15 mouse cellular contexts compared by ENCODE assay signal in the genomic region with DNA sequence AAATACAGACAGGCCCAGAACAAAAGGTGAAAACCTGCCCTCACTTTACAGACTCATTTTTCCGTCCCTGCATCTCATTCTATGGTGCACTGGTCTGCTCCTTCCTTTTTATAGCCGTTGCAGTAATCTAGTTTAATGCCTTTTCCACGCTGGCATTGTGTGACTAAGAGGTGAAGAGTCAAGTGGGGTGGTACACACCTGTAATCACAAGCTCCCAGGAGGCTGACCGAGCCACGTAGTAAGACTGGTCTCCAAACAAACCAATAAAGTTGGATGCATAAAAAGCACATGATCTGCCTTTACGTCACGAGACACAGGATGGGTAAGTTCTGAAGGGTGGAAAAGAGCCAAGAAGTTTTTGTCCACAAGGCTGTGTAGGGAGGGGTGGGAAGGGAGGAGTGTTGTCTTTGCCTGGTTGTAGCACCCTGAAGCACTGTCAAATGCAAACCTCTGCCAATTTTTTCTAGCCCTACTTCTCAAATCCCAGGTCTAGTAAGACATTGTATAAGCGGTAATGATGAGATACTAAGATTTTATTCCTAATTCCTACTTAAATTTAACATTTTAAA. TPM values are rescaled to one million over a fixed set of nuclear protein-coding genes. Genes with fewer than 3 reads are reported as not detected.
A peak's percentile ranks its signal among the peaks of the same experiment; 100 is the strongest.
DNase-seq lines count a peak whose midpoint lies in the region; ATAC-seq and TF ChIP-seq lines count a peak whose summit lies in the region.
"Had no signal": no experiment of that assay in that cellular context is flagged by ENCODE, and none has a peak within 500 bp of the region (broad histone marks: within the 10 kb centered on the region; RNA-seq: fewer than 3 reads in every experiment).

No protein-coding gene starts in this region.

- H3K27me3 ChIP-seq in kidney, postnatal 0 days (ENCODE audit: insufficient read depth, low read length), result no peaks in the 10 kb centered on the region
- no peaks in the 10 kb centered on the region for H3K27me3 ChIP-seq in intestine, embryonic 16.5 days (replicated peaks; ENCODE audit: control insufficient read depth, insufficient read depth, low read length)
- H3K27me3 ChIP-seq: liver, embryonic 12.5 days; midbrain, embryonic 15.5 days had no signal

- DNase-seq in kidney, postnatal 0 days (ENCODE audit: low spot score), result peak; percentile 18
- no peak for DNase-seq in kidney, postnatal 10 days
- peak; percentile 33 to 35 for DNase-seq in urinary bladder, postnatal 36 days (ENCODE audit: low spot score in 2 of 2)
- no peak for DNase-seq in urinary bladder, postnatal 10 days (ENCODE audit: low spot score)
- DNase-seq in layer of hippocampus, postnatal 14 days (ENCODE audit: low spot score in 2 of 2), result no peak
- no peak for DNase-seq in gastrocnemius, adult 2 months
- DNase-seq: cerebellum, adult 9-10 months; heart, adult 18-20 months; left cerebral cortex, postnatal 4 days; retina, postnatal 1 day; thymus, adult 2 months had no signal

- ATAC-seq in kidney, postnatal 0 days (replicated peaks; ENCODE audit: low FRiP score, low read depth), result no peak; the same call in 1 of the 2 replicates
- ATAC-seq in intestine, embryonic 16.5 days, result peak; percentile 91
- ATAC-seq: liver, embryonic 12.5 days; midbrain, embryonic 15.5 days had no signal

- WGBS in kidney, postnatal 0 days, result 27% methylated on average over 8 of the region's 8 CpGs
- 39% methylated on average over 8 of the region's 8 CpGs for WGBS in intestine, embryonic 16.5 days

- H3K9ac ChIP-seq in kidney, postnatal 0 days (ENCODE audit: low read depth, low read length), result no peak overlapping the region
- no peak overlapping the region for H3K9ac ChIP-seq in intestine, embryonic 16.5 days (ENCODE audit: low read depth, low read length)
- H3K9ac ChIP-seq: liver, embryonic 12.5 days; midbrain, embryonic 15.5 days had no signal

- intact Hi-C loops in gastrocnemius, adult 2 months (cut with DNase I), result no loop called here

- H3K9me3 ChIP-seq in kidney, postnatal 0 days (replicated peaks; ENCODE audit: low read length), result no peaks in the 10 kb centered on the region
- H3K9me3 ChIP-seq in intestine, embryonic 16.5 days (ENCODE audit: control insufficient read depth, low read length), result no peaks in the 10 kb centered on the region
- H3K9me3 ChIP-seq: hindbrain, embryonic 10.5 days; liver, embryonic 12.5 days; midbrain, embryonic 15.5 days had no signal

- H3K4me3 ChIP-seq in kidney, postnatal 0 days (replicated peaks; ENCODE audit: low read depth, low read length), result no peak overlapping the region
- no peak overlapping the region for H3K4me3 ChIP-seq in intestine, embryonic 16.5 days (ENCODE audit: low read length)
- H3K4me3 ChIP-seq in gastrocnemius, adult 2 months, result no peak overlapping the region
- H3K4me3 ChIP-seq: hindbrain, embryonic 10.5 days; liver, embryonic 12.5 days; midbrain, embryonic 15.5 days had no signal

- no peak for TF ChIP-seq CTCF in kidney, postnatal 0 days (IDR thresholded peaks at IDR 0.05; ENCODE audit: low read depth)
- no peak for TF ChIP-seq CTCF in gastrocnemius, adult 2 months (IDR thresholded peaks at IDR 0.05)

- no peak overlapping the region for H3K4me2 ChIP-seq in kidney, postnatal 0 days (ENCODE audit: low read length)
- H3K4me2 ChIP-seq in intestine, embryonic 16.5 days (ENCODE audit: low read depth, low read length), result no peak overlapping the region
- H3K4me2 ChIP-seq: liver, embryonic 12.5 days; midbrain, embryonic 15.5 days had no signal

- no peak overlapping the region for H3K27ac ChIP-seq in kidney, postnatal 0 days
- no peak overlapping the region for H3K27ac ChIP-seq in intestine, embryonic 16.5 days (ENCODE audit: low read length)
- no peak overlapping the region for H3K27ac ChIP-seq in gastrocnemius, adult 2 months
- H3K27ac ChIP-seq: hindbrain, embryonic 10.5 days; liver, embryonic 12.5 days; midbrain, embryonic 15.5 days had no signal

- no peaks in the 10 kb centered on the region for H3K36me3 ChIP-seq in kidney, postnatal 0 days (ENCODE audit: insufficient read depth, low read length)
- no peaks in the 10 kb centered on the region for H3K36me3 ChIP-seq in intestine, embryonic 16.5 days (ENCODE audit: control insufficient read depth, insufficient read depth, low read length)
- H3K36me3 ChIP-seq: hindbrain, embryonic 10.5 days; liver, embryonic 12.5 days; midbrain, embryonic 15.5 days had no signal

- H3K4me1 ChIP-seq in kidney, postnatal 0 days (replicated peaks; ENCODE audit: insufficient read depth, low read length), result no peaks in the 10 kb centered on the region
- H3K4me1 ChIP-seq in intestine, embryonic 16.5 days (ENCODE audit: control insufficient read depth, insufficient read depth, low read length), result no peaks in the 10 kb centered on the region
- H3K4me1 ChIP-seq: liver, embryonic 12.5 days; midbrain, embryonic 15.5 days had no signal

RNA-seq across cellular contexts. Expression of a gene that starts 10.2 kb away (rescaled TPM):
- polyA plus RNA-seq in kidney, postnatal 0 days (2015; fragmentation: Nextera tagmentation; extraction: Ambion mirVana), result 55.2 and 58.2 TPM in 2 replicates
- 93.5 and 111 TPM in 2 replicates for polyA plus RNA-seq in intestine, embryonic 16.5 days (2015; fragmentation: Nextera tagmentation; extraction: Ambion mirVana)
- total RNA-seq in layer of hippocampus, postnatal 14 days (2021), result 100 to 1,000 TPM; 176 to 182 TPM
- total RNA-seq in gastrocnemius, adult 2 months (2021), result 10 to 100 TPM in 1 of 2 experiments, 1 to 10 TPM in 1; 7.3 to 21.1 TPM

RNA-seq across cellular contexts. Expression of a gene that starts 10.4 kb away (rescaled TPM):
- polyA plus RNA-seq in kidney, postnatal 0 days (2015; fragmentation: Nextera tagmentation; extraction: Ambion mirVana), result 2.6 and 2.7 TPM in 2 replicates
- 3.5 and 3.7 TPM in 2 replicates for polyA plus RNA-seq in intestine, embryonic 16.5 days (2015; fragmentation: Nextera tagmentation; extraction: Ambion mirVana)
- total RNA-seq in layer of hippocampus, postnatal 14 days (2021), result 10 to 100 TPM; 25.6 to 25.7 TPM
- total RNA-seq in gastrocnemius, adult 2 months (2021), result 1 to 10 TPM; 1.6 to 2.6 TPM

Comparison
In these comparisons a context has a peak if more than half of its experiments do, and no peak if none do; other contexts are left out.
1. DNase-seq: peak in kidney, postnatal 0 days (single experiment) and urinary bladder, postnatal 36 days (2 of 2); none in kidney, postnatal 10 days (single experiment), urinary bladder, postnatal 10 days (single experiment), layer of hippocampus, postnatal 14 days (0 of 2) and gastrocnemius, adult 2 months (single experiment).
2. RNA of a gene that starts 10.2 kb away (total RNA-seq): 176 to 182 TPM in layer of hippocampus, postnatal 14 days; 7.3 to 21.1 TPM in gastrocnemius, adult 2 months; every median in the first group is over 4 times any median in the second.
3. RNA of a gene that starts 10.4 kb away (total RNA-seq): 25.6 to 25.7 TPM in layer of hippocampus, postnatal 14 days; 1.6 to 2.6 TPM in gastrocnemius, adult 2 months; every median in the first group is over 4 times any median in the second.